Mouse (Mus musculus): ENCODE measurements at regions not wholly inside any gene's neighbourhood (a gene's known extent, or its start where the extent isn't known, plus 50 kb on each side); places are given as distances from the start of the nearest gene placed in this dataset.

- no peak overlapping the region for H3K27ac ChIP-seq (ENCODE audit: insufficient read depth, low read depth, low read length, poor library complexity, severe bottlenecking)
- no peaks in the 10 kb centered on the region for H3K36me3 ChIP-seq (ENCODE audit: control insufficient read depth, insufficient read depth, low read length, poor library complexity, severe bottlenecking)
- in situ Hi-C loops (cut with MboI; ENCODE audit: low sequenced_read_pairs in 2 of 2, unreplicated experiment in 2 of 2), result no loop called here
- H3K9me3 ChIP-seq (ENCODE audit: control insufficient read depth, insufficient read depth, low read depth, low read length), result no peaks in the 10 kb centered on the region
- no peak overlapping the region for H3K4me3 ChIP-seq (ENCODE audit: insufficient read depth in 1 of 2, low read depth in 1 of 2, low read length in 2 of 2, poor library complexity in 1 of 2, severe bottlenecking in 1 of 2)
- no peak for DNase-seq (ENCODE audit: low read depth, low spot score)
- TF ChIP-seq HCFC1 (IDR thresholded peaks at IDR 0.05; ENCODE audit: borderline replicate concordance, insufficient read depth, low read length) (no peak), ZC3H11A (IDR thresholded peaks at IDR 0.05; ENCODE audit: borderline replicate concordance, low read depth, low read length) (no peak), MAFK (IDR thresholded peaks at IDR 0.05; ENCODE audit: insufficient read depth, low read depth, low read length) (no peak), CHD2 (IDR thresholded peaks at IDR 0.05; ENCODE audit: low read depth, low read length) (no peak), ZNF384 (IDR thresholded peaks at IDR 0.05; ENCODE audit: low read depth, low read length) (no peak)
- H3K4me1 ChIP-seq (ENCODE audit: control insufficient read depth in 2 of 2, insufficient read depth in 2 of 2, low read length in 2 of 2, poor library complexity in 1 of 2), result no peaks in the 10 kb centered on the region
- H3K9ac ChIP-seq (ENCODE audit: insufficient read depth, low read depth, low read length, poor library complexity, severe bottlenecking), result no peak overlapping the region
Observed at GRCm38 (mm10) chrX:12240505-12241011, 80.4 kb upstream of the Bcor start.

- Histone ChIP-seq H3K9me3 (ENCODE audit: control insufficient read depth, insufficient read depth, low read depth, low read length) (no peaks in the 10 kb centered on the region), H3K4me3 (ENCODE audit: insufficient read depth in 1 of 2, low read depth in 1 of 2, low read length in 2 of 2, poor library complexity in 1 of 2, severe bottlenecking in 1 of 2) (no peak overlapping the region), H3K27ac (ENCODE audit: insufficient read depth, low read depth, low read length, poor library complexity, severe bottlenecking) (no peak overlapping the region), H3K4me1 (ENCODE audit: control insufficient read depth in 2 of 2, insufficient read depth in 2 of 2, low read length in 2 of 2, poor library complexity in 1 of 2) (no peaks in the 10 kb centered on the region), H3K9ac (ENCODE audit: insufficient read depth, low read depth, low read length, poor library complexity, severe bottlenecking) (no peak overlapping the region), H3K36me3 (ENCODE audit: control insufficient read depth, insufficient read depth, low read length, poor library complexity, severe bottlenecking) (no peaks in the 10 kb centered on the region)
- in situ Hi-C loops (cut with MboI; ENCODE audit: low sequenced_read_pairs in 2 of 2, unreplicated experiment in 2 of 2), result no loop called here
- DNase-seq (ENCODE audit: low read depth, low spot score), result no peak
- no peak for TF ChIP-seq CHD2 (IDR thresholded peaks at IDR 0.05; ENCODE audit: low read depth, low read length)
- no peak for TF ChIP-seq HCFC1 (IDR thresholded peaks at IDR 0.05; ENCODE audit: borderline replicate concordance, insufficient read depth, low read length)
- TF ChIP-seq ZC3H11A (IDR thresholded peaks at IDR 0.05; ENCODE audit: borderline replicate concordance, low read depth, low read length), result no peak
- TF ChIP-seq MAFK (IDR thresholded peaks at IDR 0.05; ENCODE audit: insufficient read depth, low read depth, low read length), result no peak
- no peak for TF ChIP-seq ZNF384 (IDR thresholded peaks at IDR 0.05; ENCODE audit: low read depth, low read length)
Observed at GRCm38 (mm10) chrX:12241751-12242150, 81.6 kb upstream of the Bcor start.

GRCm38 (mm10) chrX:12249071-12249470 lies 88.9 kb upstream of the Bcor start:
- H3K27ac ChIP-seq (ENCODE audit: insufficient read depth, low read depth, low read length, poor library complexity, severe bottlenecking), result no peak overlapping the region
- H3K9ac ChIP-seq (ENCODE audit: insufficient read depth, low read depth, low read length, poor library complexity, severe bottlenecking), result no peak overlapping the region
- no peaks in the 10 kb centered on the region for H3K36me3 ChIP-seq (ENCODE audit: control insufficient read depth, insufficient read depth, low read length, poor library complexity, severe bottlenecking)
- no peak for TF ChIP-seq MAFK (IDR thresholded peaks at IDR 0.05; ENCODE audit: insufficient read depth, low read depth, low read length)
- no peak for TF ChIP-seq ZNF384 (IDR thresholded peaks at IDR 0.05; ENCODE audit: low read depth, low read length)
- TF ChIP-seq CHD2 (IDR thresholded peaks at IDR 0.05; ENCODE audit: low read depth, low read length), result no peak
- TF ChIP-seq ZC3H11A (IDR thresholded peaks at IDR 0.05; ENCODE audit: borderline replicate concordance, low read depth, low read length), result no peak
- no peak for TF ChIP-seq HCFC1 (IDR thresholded peaks at IDR 0.05; ENCODE audit: borderline replicate concordance, insufficient read depth, low read length)
- DNase-seq (ENCODE audit: low read depth, low spot score), result no peak
- no peak overlapping the region for H3K4me3 ChIP-seq (ENCODE audit: insufficient read depth in 1 of 2, low read depth in 1 of 2, low read length in 2 of 2, poor library complexity in 1 of 2, severe bottlenecking in 1 of 2)
- H3K9me3 ChIP-seq (ENCODE audit: control insufficient read depth, insufficient read depth, low read depth, low read length), result no peaks in the 10 kb centered on the region
- in situ Hi-C loops (cut with MboI; ENCODE audit: low sequenced_read_pairs in 2 of 2, unreplicated experiment in 2 of 2), result no loop called here
- no peaks in the 10 kb centered on the region for H3K4me1 ChIP-seq (ENCODE audit: control insufficient read depth in 2 of 2, insufficient read depth in 2 of 2, low read length in 2 of 2, poor library complexity in 1 of 2)

GRCm38 (mm10) chrX:12249911-12250310 lies 89.8 kb upstream of the Bcor start:
- in situ Hi-C loops (cut with MboI; ENCODE audit: low sequenced_read_pairs in 2 of 2, unreplicated experiment in 2 of 2), result no loop called here
- H3K27ac ChIP-seq (ENCODE audit: insufficient read depth, low read depth, low read length, poor library complexity, severe bottlenecking), result no peak overlapping the region
- H3K9ac ChIP-seq (ENCODE audit: insufficient read depth, low read depth, low read length, poor library complexity, severe bottlenecking), result no peak overlapping the region
- H3K4me3 ChIP-seq (ENCODE audit: insufficient read depth in 1 of 2, low read depth in 1 of 2, low read length in 2 of 2, poor library complexity in 1 of 2, severe bottlenecking in 1 of 2), result no peak overlapping the region
- TF ChIP-seq CHD2 (IDR thresholded peaks at IDR 0.05; ENCODE audit: low read depth, low read length) (no peak), ZNF384 (IDR thresholded peaks at IDR 0.05; ENCODE audit: low read depth, low read length) (no peak), MAFK (IDR thresholded peaks at IDR 0.05; ENCODE audit: insufficient read depth, low read depth, low read length) (no peak), ZC3H11A (IDR thresholded peaks at IDR 0.05; ENCODE audit: borderline replicate concordance, low read depth, low read length) (no peak), HCFC1 (IDR thresholded peaks at IDR 0.05; ENCODE audit: borderline replicate concordance, insufficient read depth, low read length) (no peak)
- no peaks in the 10 kb centered on the region for H3K4me1 ChIP-seq (ENCODE audit: control insufficient read depth in 2 of 2, insufficient read depth in 2 of 2, low read length in 2 of 2, poor library complexity in 1 of 2)
- no peaks in the 10 kb centered on the region for H3K36me3 ChIP-seq (ENCODE audit: control insufficient read depth, insufficient read depth, low read length, poor library complexity, severe bottlenecking)
- no peak for DNase-seq (ENCODE audit: low read depth, low spot score)
- no peaks in the 10 kb centered on the region for H3K9me3 ChIP-seq (ENCODE audit: control insufficient read depth, insufficient read depth, low read depth, low read length)

Data from ES-E14 (cell line).